Mouse (Mus musculus): ENCODE measurements at regions not wholly inside any gene's neighbourhood (a gene's known extent, or its start where the extent isn't known, plus 50 kb on each side); places are given as distances from the start of the nearest gene placed in this dataset.

GRCm38 (mm10) chr6:78899952-78900351 lies 431.3 kb upstream of the Reg3g start:
- no peak overlapping the region for H3K4me2 ChIP-seq (ENCODE audit: low read length)
- H3K27ac ChIP-seq (ENCODE audit: low read depth, low read length) = no peak overlapping the region
- no peak overlapping the region for H3K4me3 ChIP-seq (ENCODE audit: low read length)
- H3K9ac ChIP-seq (ENCODE audit: low read depth, low read length) = no peak overlapping the region
- H3K4me1 ChIP-seq (ENCODE audit: control insufficient read depth, insufficient read depth, low read depth, low read length) = no peaks in the 10 kb centered on the region
- no peaks in the 10 kb centered on the region for H3K27me3 ChIP-seq (replicated peaks; ENCODE audit: control insufficient read depth, insufficient read depth, low read length)
- 5% methylated on average over 2 of the region's 2 CpGs for WGBS
- H3K9me3 ChIP-seq (ENCODE audit: control insufficient read depth, low read length) = no peaks in the 10 kb centered on the region
- no peak for ATAC-seq
- no peaks in the 10 kb centered on the region for H3K36me3 ChIP-seq (ENCODE audit: control insufficient read depth, insufficient read depth, low read length)

DNA sequence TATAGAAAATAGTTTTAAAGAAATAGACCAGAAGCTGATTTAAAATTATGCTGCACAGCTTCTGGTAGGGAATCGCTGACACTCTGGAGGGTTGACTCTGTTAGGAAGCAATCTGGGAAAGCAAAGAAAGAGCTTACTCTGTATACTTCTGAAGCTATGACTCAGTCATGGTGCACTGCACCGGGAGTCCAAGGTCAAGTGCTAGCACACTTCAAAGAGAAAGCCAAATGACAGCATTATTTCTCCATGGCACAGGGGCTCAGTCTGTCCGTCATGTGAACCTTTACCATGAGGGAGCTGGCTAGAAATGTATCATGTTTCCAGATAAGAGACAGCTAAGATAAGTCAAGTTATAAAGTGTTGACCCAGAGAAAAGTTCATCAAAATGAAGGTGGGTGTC lies 424.1 kb upstream of the Reg3g start:
- no peaks in the 10 kb centered on the region for H3K9me3 ChIP-seq (ENCODE audit: control insufficient read depth, low read length)
- no peak overlapping the region for H3K4me2 ChIP-seq (ENCODE audit: low read length)
- no peak for ATAC-seq
- H3K36me3 ChIP-seq (ENCODE audit: control insufficient read depth, insufficient read depth, low read length) = no peaks in the 10 kb centered on the region
- 71% methylated on average over 3 of the region's 3 CpGs for WGBS
- H3K27ac ChIP-seq (ENCODE audit: low read depth, low read length) = no peak overlapping the region
- H3K4me3 ChIP-seq (ENCODE audit: low read length) = no peak overlapping the region
- no peaks in the 10 kb centered on the region for H3K4me1 ChIP-seq (ENCODE audit: control insufficient read depth, insufficient read depth, low read depth, low read length)
- H3K9ac ChIP-seq (ENCODE audit: low read depth, low read length) = no peak overlapping the region
- H3K27me3 ChIP-seq (replicated peaks; ENCODE audit: control insufficient read depth, insufficient read depth, low read length) = no peaks in the 10 kb centered on the region

DNA sequence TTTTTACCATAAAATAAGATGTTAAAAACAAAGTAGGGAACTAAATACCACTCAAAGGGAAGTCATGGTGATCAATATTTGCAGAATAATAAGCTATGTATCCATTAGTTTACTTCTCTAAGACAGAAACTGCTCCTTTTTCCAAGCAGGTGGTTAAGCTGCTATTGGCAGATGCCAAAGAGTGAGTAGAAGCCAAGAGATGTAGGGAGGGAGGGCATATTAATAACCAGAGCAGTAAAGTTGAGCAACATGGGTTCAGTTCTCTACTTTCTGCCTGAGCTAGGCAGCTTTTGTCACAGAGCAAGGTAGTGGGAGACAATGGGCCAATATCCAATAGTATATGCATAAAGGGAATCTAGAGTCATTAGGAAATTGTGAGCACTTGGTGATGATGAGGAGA lies 394.4 kb upstream of the Reg3g start:
- Histone ChIP-seq H3K36me3 (ENCODE audit: control insufficient read depth, insufficient read depth, low read length) (no peaks in the 10 kb centered on the region), H3K9me3 (ENCODE audit: control insufficient read depth, low read length) (no peaks in the 10 kb centered on the region), H3K4me1 (ENCODE audit: control insufficient read depth, insufficient read depth, low read depth, low read length) (no peaks in the 10 kb centered on the region), H3K9ac (ENCODE audit: low read depth, low read length) (no peak overlapping the region), H3K4me2 (ENCODE audit: low read length) (no peak overlapping the region), H3K27me3 (replicated peaks; ENCODE audit: control insufficient read depth, insufficient read depth, low read length) (no peaks in the 10 kb centered on the region), H3K27ac (ENCODE audit: low read depth, low read length) (no peak overlapping the region), H3K4me3 (ENCODE audit: low read length) (no peak overlapping the region)
- ATAC-seq = no peak

DNA sequence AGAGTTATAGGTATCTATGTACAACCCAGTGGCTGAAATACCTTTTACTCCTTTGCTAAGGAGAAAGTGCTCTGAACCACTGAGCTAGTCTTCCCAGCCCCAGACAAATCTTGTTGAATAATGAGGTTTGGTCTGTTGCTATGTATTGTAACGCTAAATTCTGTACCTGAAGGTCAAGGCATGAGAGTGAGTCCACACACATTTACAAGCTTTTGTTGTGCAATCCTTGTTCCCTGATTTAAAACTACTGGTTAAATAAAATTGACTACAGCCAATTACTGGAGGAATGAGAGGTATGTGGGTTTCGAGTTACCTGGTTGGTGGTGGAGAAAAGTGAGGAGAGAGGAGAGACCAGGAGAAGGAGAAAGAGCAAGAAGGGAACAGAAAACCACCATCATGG lies 372.6 kb upstream of the Reg3g start:
- H3K36me3 ChIP-seq (ENCODE audit: control insufficient read depth, insufficient read depth, low read length) = no peaks in the 10 kb centered on the region
- H3K4me1 ChIP-seq (ENCODE audit: control insufficient read depth, insufficient read depth, low read depth, low read length) = no peaks in the 10 kb centered on the region
- no peaks in the 10 kb centered on the region for H3K27me3 ChIP-seq (replicated peaks; ENCODE audit: control insufficient read depth, insufficient read depth, low read length)
- H3K9me3 ChIP-seq (ENCODE audit: control insufficient read depth, low read length) = no peaks in the 10 kb centered on the region
- WGBS = 72% methylated on average over 2 of the region's 2 CpGs
- H3K27ac ChIP-seq (ENCODE audit: low read depth, low read length) = no peak overlapping the region
- H3K9ac ChIP-seq (ENCODE audit: low read depth, low read length) = no peak overlapping the region
- H3K4me2 ChIP-seq (ENCODE audit: low read length) = no peak overlapping the region
- no peak for ATAC-seq
- no peak overlapping the region for H3K4me3 ChIP-seq (ENCODE audit: low read length)

GRCm38 (mm10) chr6:78825901-78826629 lies 357.4 kb upstream of the Reg3g start:
- Histone ChIP-seq H3K27ac (ENCODE audit: low read depth, low read length) (no peak overlapping the region), H3K9ac (ENCODE audit: low read depth, low read length) (no peak overlapping the region), H3K4me2 (ENCODE audit: low read length) (no peak overlapping the region), H3K27me3 (replicated peaks; ENCODE audit: control insufficient read depth, insufficient read depth, low read length) (no peaks in the 10 kb centered on the region), H3K9me3 (ENCODE audit: control insufficient read depth, low read length) (no peaks in the 10 kb centered on the region), H3K36me3 (ENCODE audit: control insufficient read depth, insufficient read depth, low read length) (no peaks in the 10 kb centered on the region), H3K4me1 (ENCODE audit: control insufficient read depth, insufficient read depth, low read depth, low read length) (no peaks in the 10 kb centered on the region), H3K4me3 (ENCODE audit: low read length) (no peak overlapping the region)
- peak; percentile 68; the same call in 1 of the 2 replicates for ATAC-seq
- WGBS = 47% methylated on average over 6 of the region's 6 CpGs

GRCm38 (mm10) chr6:78821251-78821650 lies 352.6 kb upstream of the Reg3g start:
- Histone ChIP-seq H3K27ac (ENCODE audit: low read depth, low read length) (no peak overlapping the region), H3K27me3 (replicated peaks; ENCODE audit: control insufficient read depth, insufficient read depth, low read length) (no peaks in the 10 kb centered on the region), H3K4me3 (ENCODE audit: low read length) (no peak overlapping the region), H3K9ac (ENCODE audit: low read depth, low read length) (no peak overlapping the region), H3K9me3 (ENCODE audit: control insufficient read depth, low read length) (no peaks in the 10 kb centered on the region), H3K36me3 (ENCODE audit: control insufficient read depth, insufficient read depth, low read length) (no peaks in the 10 kb centered on the region), H3K4me1 (ENCODE audit: control insufficient read depth, insufficient read depth, low read depth, low read length) (no peaks in the 10 kb centered on the region), H3K4me2 (ENCODE audit: low read length) (no peak overlapping the region)
- 90% methylated on average over 1 of the region's 1 CpGs for whole genome bisulfite sequencing
- no peak for ATAC-seq

DNA sequence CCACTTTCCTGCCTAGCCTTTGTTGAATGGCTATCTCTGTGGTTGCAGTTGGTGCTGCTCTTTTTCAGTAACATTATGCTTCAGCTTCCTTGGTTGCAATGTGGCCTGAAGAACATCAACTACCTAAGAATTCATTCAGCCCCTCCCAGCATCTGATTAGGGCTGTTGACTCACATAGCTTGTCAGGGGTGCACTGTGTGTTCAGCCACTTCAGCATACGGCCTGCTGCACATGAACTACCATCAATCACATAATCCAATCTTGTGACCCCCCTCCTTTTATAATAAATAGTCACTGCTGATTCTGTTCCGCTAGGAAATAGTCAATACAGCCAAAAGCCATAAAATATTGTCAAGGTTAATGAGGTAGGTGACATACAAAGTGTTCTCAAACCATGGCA lies 328.3 kb upstream of the Reg3g start:
- Histone ChIP-seq H3K4me3 (ENCODE audit: low read length) (no peak overlapping the region), H3K27ac (ENCODE audit: low read depth, low read length) (no peak overlapping the region), H3K36me3 (ENCODE audit: control insufficient read depth, insufficient read depth, low read length) (no peaks in the 10 kb centered on the region), H3K4me1 (ENCODE audit: control insufficient read depth, insufficient read depth, low read depth, low read length) (no peaks in the 10 kb centered on the region), H3K9me3 (ENCODE audit: control insufficient read depth, low read length) (no peaks in the 10 kb centered on the region), H3K27me3 (replicated peaks; ENCODE audit: control insufficient read depth, insufficient read depth, low read length) (no peaks in the 10 kb centered on the region), H3K9ac (ENCODE audit: low read depth, low read length) (no peak overlapping the region), H3K4me2 (ENCODE audit: low read length) (no peak overlapping the region)
- 59% methylated on average over 2 of the region's 2 CpGs for WGBS
- ATAC-seq = no peak

DNA sequence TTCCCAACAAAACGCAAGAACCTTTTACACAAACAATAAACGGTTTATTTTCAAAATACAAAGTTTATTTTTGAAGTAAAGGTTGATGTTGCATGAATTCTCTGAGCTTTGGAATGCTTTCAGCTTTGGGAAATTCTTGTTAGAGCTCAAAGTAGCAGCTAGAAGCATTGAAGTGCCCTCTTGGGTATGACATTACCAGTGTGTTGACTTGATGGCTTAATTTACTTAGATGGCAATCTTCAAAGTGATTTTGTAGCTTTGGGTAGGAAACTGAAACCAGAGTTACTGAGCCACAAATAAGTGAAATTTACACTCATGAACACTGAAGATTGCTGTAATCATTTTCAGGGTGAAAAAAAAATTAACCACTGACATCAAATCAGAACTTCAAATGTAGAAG lies 320.3 kb upstream of the Reg3g start:
- Histone ChIP-seq H3K4me2 (ENCODE audit: low read length) (no peak overlapping the region), H3K9me3 (ENCODE audit: control insufficient read depth, low read length) (no peaks in the 10 kb centered on the region), H3K36me3 (ENCODE audit: control insufficient read depth, insufficient read depth, low read length) (no peaks in the 10 kb centered on the region), H3K27ac (ENCODE audit: low read depth, low read length) (no peak overlapping the region), H3K9ac (ENCODE audit: low read depth, low read length) (no peak overlapping the region), H3K4me1 (ENCODE audit: control insufficient read depth, insufficient read depth, low read depth, low read length) (no peaks in the 10 kb centered on the region), H3K4me3 (ENCODE audit: low read length) (no peak overlapping the region), H3K27me3 (replicated peaks; ENCODE audit: control insufficient read depth, insufficient read depth, low read length) (no peaks in the 10 kb centered on the region)
- ATAC-seq = no peak
- WGBS = 78% methylated on average over 2 of the region's 2 CpGs

DNA sequence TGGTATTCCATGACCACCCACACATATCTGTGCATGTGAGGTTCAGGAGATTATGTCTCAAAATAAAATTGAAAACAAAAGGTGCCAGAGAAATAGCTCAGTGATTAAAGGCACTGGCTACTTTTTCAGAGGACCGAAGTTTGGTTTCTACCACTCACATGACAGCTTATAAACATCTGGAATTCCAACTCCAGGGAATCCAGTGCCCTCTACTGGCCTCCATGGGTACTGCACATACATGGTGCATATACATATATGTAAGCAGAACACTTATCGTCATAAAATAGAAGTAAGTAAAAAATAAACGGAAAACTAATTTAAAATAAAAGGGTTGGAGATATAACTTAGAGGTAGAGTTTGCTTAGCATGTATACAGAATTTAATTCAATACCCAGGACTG lies 288.9 kb upstream of the Reg3g start:
- Histone ChIP-seq H3K4me1 (ENCODE audit: control insufficient read depth, insufficient read depth, low read depth, low read length) (no peaks in the 10 kb centered on the region), H3K4me3 (ENCODE audit: low read length) (no peak overlapping the region), H3K4me2 (ENCODE audit: low read length) (no peak overlapping the region), H3K27ac (ENCODE audit: low read depth, low read length) (no peak overlapping the region), H3K9ac (ENCODE audit: low read depth, low read length) (no peak overlapping the region), H3K9me3 (ENCODE audit: control insufficient read depth, low read length) (no peaks in the 10 kb centered on the region; the same call in 1 of the 2 replicates), H3K27me3 (replicated peaks; ENCODE audit: control insufficient read depth, insufficient read depth, low read length) (no peaks in the 10 kb centered on the region), H3K36me3 (ENCODE audit: control insufficient read depth, insufficient read depth, low read length) (no peaks in the 10 kb centered on the region)
- WGBS = 89% methylated on average over 3 of the region's 3 CpGs
- no peak for ATAC-seq
